Mouse (Mus musculus): ENCODE measurements at regions not wholly inside any gene's neighbourhood (a gene's known extent, or its start where the extent isn't known, plus 50 kb on each side); places are given as distances from the start of the nearest gene placed in this dataset.
"Not testable (repeated sequence)": the region's sequence is repeated elsewhere in the genome, so short reads cannot be mapped to it uniquely, and the experiment has no call there.

DNA sequence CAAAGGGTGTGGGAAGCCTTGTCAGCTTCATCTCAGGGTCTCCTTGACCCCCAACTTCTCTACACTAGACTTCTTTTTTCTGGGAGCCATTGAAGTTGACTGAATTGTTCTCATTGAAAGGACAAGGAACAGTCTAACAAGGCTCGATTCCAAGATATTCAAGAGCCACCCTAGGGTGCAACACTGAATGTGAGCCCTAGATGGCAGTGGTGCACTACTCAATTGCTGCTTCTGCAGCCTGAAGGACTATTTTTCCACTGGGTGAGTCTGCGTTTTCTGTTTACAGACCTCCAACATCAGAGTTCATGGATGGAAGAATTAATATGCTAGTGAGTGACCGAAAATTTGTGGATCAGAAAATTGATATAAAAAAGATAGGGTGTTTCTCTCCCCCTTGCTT, 161.5 kb downstream of the Hpcal1 start:
- DNase-seq (ENCODE audit: low spot score in 2 of 2): peak; percentile 57 to 64

DNA sequence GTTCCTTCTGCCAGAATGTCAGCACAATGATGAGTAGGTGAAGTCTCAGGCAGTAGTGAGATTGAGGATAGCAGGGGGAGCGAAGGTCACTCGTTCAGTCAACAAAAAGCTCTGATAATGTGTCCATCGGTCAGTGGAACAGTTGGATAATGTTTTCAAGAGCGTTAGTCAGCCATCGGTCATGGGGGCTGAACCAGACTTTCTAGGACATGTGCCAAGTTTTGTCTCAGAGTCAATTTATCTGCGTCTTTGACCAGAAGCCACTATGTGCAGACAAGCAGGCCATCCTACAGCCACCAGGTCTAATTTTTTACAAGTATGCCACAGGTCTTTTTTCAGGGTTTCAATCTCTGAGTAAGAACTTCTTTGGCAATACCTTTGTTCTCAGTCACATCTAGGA, 181.8 kb downstream of the Hpcal1 start:
- DNase-seq (ENCODE audit: low spot score in 2 of 2): not testable (repeated sequence)

GRCm38 (mm10) chr12:17881371-17882116, 190.9 kb downstream of the Hpcal1 start:
- DNase-seq (ENCODE audit: low spot score in 2 of 2): peak; percentile 74 to 76

GRCm38 (mm10) chr12:17882117-17883116, 191.8 kb downstream of the Hpcal1 start:
- DNase-seq (ENCODE audit: low spot score in 2 of 2): peak in 1 of 2 experiments; percentile 8

- DNase-seq (ENCODE audit: low spot score in 2 of 2): not testable (repeated sequence)
Observed at GRCm38 (mm10) chr12:17891663-17892310, 201.1 kb downstream of the Hpcal1 start.

- not testable (repeated sequence) for DNase-seq (ENCODE audit: low spot score in 2 of 2)
Observed at GRCm38 (mm10) chr12:17913058-17913457, 222.4 kb downstream of the Hpcal1 start.
